Mouse (Mus musculus) thymus, postnatal 0 days (tissue): ENCODE data around the gene Afdn. TPM values are rescaled to one million over a fixed set of nuclear protein-coding genes. Genes with fewer than 3 reads are reported as not detected.
A peak's percentile ranks its signal among the peaks of the same experiment; 100 is the strongest.
"Not testable (repeated sequence)": the region's sequence is repeated elsewhere in the genome, so short reads cannot be mapped to it uniquely, and the experiment has no call there.

Source experiments
- DNase-seq: peaks from one replicate; pipeline ENCODE4 v3.0.0-alpha.2; 2015; ENCODE audit warnings: low spot score
- polyA plus RNA-seq: library from polyadenylated mRNA; unstranded; fragments of >200 nt; fragmentation: Nextera tagmentation; extraction: Ambion mirVana; gene quantifications from 2 replicates; pipeline ENCODE4 v1.2.1, GENCODE M21; 2015

The Afdn gene
- polyA plus RNA-seq, 1 experiment from 2014 or later: 29.9 TPM

- no peak for DNase-seq
These were observed 8.9 kb downstream of the Afdn start for GRCm38 (mm10) chr17:13769256-13769655.

GRCm38 (mm10) chr17:13777676-13778075 lies 17.3 kb downstream of the Afdn start:
- no peak for DNase-seq

GRCm38 (mm10) chr17:13778865-13779264 lies 18.5 kb downstream of the Afdn start:
- no peak for DNase-seq

GRCm38 (mm10) chr17:13781948-13782347 lies 21.6 kb downstream of the Afdn start:
- no peak for DNase-seq

- DNase-seq: no peak
These were observed 23.1 kb downstream of the Afdn start for GRCm38 (mm10) chr17:13783469-13783868.

GRCm38 (mm10) chr17:13790033-13790432 lies 29.7 kb downstream of the Afdn start:
- not testable (repeated sequence) for DNase-seq

GRCm38 (mm10) chr17:13797691-13798090 lies 37.4 kb downstream of the Afdn start:
- no peak for DNase-seq

- no peak for DNase-seq
These were observed 42.6 kb downstream of the Afdn start for GRCm38 (mm10) chr17:13802836-13803408.

- DNase-seq: no peak
These were observed 45.7 kb downstream of the Afdn start for GRCm38 (mm10) chr17:13806016-13806415.

GRCm38 (mm10) chr17:13817789-13818188 lies 57.5 kb downstream of the Afdn start:
- no peak for DNase-seq

- no peak for DNase-seq
These were observed 59.0 kb downstream of the Afdn start for GRCm38 (mm10) chr17:13819342-13819741.

- no peak for DNase-seq
These were observed 60.3 kb downstream of the Afdn start for GRCm38 (mm10) chr17:13820676-13821075.

- DNase-seq: no peak
These were observed 65.1 kb downstream of the Afdn start for GRCm38 (mm10) chr17:13825421-13825820.

- no peak for DNase-seq
These were observed 69.9 kb downstream of the Afdn start for GRCm38 (mm10) chr17:13830234-13830633.

- no peak for DNase-seq
These were observed 70.5 kb downstream of the Afdn start for GRCm38 (mm10) chr17:13830636-13831341.

- DNase-seq: peak; percentile 49
These were observed 75.5 kb downstream of the Afdn start for GRCm38 (mm10) chr17:13835876-13836275.

- no peak for DNase-seq
These were observed 89.8 kb downstream of the Afdn start for GRCm38 (mm10) chr17:13850175-13850574.

GRCm38 (mm10) chr17:13853883-13854282 lies 93.5 kb downstream of the Afdn start:
- not testable (repeated sequence) for DNase-seq

- no peak for DNase-seq
These were observed 95.1 kb downstream of the Afdn start for GRCm38 (mm10) chr17:13855396-13855795.

- DNase-seq: no peak
These were observed 96.2 kb downstream of the Afdn start for GRCm38 (mm10) chr17:13856429-13857090.

GRCm38 (mm10) chr17:13865340-13865739 lies 105.0 kb downstream of the Afdn start:
- DNase-seq: no peak

- DNase-seq: no peak
These were observed 106.6 kb downstream of the Afdn start for GRCm38 (mm10) chr17:13866951-13867351.

- DNase-seq: no peak
These were observed 107.1 kb downstream of the Afdn start for GRCm38 (mm10) chr17:13867475-13867874.
